Mouse (Mus musculus) liver, postnatal 0 days (tissue): ENCODE measurements around the gene Ddx55.

Experiments used
- CTCF ChIP-seq: sonication (generic); IDR thresholded peaks from 2 replicates; pipeline ENCODE4 v1.5.1; 2016; ENCODE audit warnings: antibody characterized with exemption, low read depth
- EP300 ChIP-seq: IDR thresholded peaks from 2 replicates; pipeline ENCODE4 v1.6.1; 2016; ENCODE audit warnings: antibody characterized with exemption, low read depth, mild to moderate bottlenecking

GRCm38 (mm10) chr5:124602349-124602748, 49.7 kb downstream of the Ddx55 start:
- peak; percentile 80 for TF ChIP-seq CTCF
- no peak for TF ChIP-seq EP300
